In the genomic region with DNA sequence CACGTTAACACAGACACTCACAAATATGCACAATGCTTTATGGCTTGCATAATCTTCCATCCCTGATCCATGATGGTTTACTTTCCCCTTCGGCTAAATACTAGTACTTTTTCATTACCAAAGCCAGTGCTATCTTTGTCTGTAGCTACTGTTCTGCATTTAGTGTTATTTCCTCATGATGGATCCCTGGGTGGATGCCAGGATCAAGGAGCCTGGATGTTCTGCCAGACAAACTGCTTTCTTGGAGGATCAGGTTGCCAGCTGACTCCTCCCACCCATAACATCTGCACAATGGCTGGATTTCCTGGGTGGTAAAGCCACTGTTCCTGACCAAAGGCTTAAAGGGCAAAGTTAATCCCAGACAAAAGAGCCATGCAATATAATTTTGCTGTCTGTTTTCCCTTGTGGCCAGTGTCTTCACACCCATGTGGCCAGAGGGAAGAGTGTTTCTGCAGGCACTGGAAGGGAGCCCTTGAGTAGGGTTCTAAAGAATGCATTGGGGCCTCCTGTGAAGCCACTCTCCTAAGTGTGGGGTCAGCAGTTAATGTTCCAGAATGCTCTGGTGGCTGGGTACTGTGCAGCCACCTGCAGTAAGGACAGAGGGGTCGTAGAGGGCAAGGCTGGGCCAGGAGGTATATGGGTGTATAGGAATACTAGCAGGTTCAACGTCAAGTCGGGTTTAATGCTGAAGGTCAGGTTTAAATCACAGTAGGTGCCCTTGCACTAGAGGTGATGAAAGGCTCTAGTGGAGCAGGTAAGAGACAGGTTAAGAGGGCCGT, we compare ENCODE assay signal across 14 mouse cellular contexts. TPM values are rescaled to one million over a fixed set of nuclear protein-coding genes. Genes with fewer than 3 reads are reported as not detected.
DNase-seq lines count a peak whose midpoint lies in the region; ATAC-seq and TF ChIP-seq lines count a peak whose summit lies in the region.
"Had no signal": no experiment of that assay in that cellular context is flagged by ENCODE, and none has a peak within 500 bp of the region (broad histone marks: within the 10 kb centered on the region; RNA-seq: fewer than 3 reads in every experiment).

No protein-coding gene starts in this region.

- H3K4me1 ChIP-seq in megakaryocyte, embryonic 14.5 days, result no peaks in the 10 kb centered on the region
- peaks cover 27% of the 10 kb centered on the region for H3K4me1 ChIP-seq in cortical plate, adult 2 months (ENCODE audit: control insufficient read depth, insufficient read depth, low read length)
- H3K4me1 ChIP-seq in stomach, postnatal 0 days (replicated peaks; ENCODE audit: control insufficient read depth, insufficient read depth), result no peaks in the 10 kb centered on the region
- H3K4me1 ChIP-seq: hindbrain, embryonic 15.5 days; liver, embryonic 12.5 days had no signal

- WGBS in stomach, postnatal 0 days, result 54% methylated on average over 6 of the region's 6 CpGs

- ATAC-seq in megakaryocyte, adult 5-6 weeks (ENCODE audit: poor library complexity, severe bottlenecking), result no peak
- no peak for ATAC-seq in stomach, postnatal 0 days (ENCODE audit: low FRiP score, low TSS enrichment)
- ATAC-seq: liver, embryonic 12.5 days had no signal

- no peak for TF ChIP-seq POLR2A in cortical plate, adult 2 months (IDR thresholded peaks at IDR 0.05; ENCODE audit: extremely low read depth, insufficient read depth, low read length)

- peak; percentile 4 for DNase-seq in kidney, adult 9 months
- no peak for DNase-seq in kidney, postnatal 14 days
- DNase-seq in lung, postnatal 36 days, result peak; percentile 62
- no peak for DNase-seq in stomach, postnatal 0 days (ENCODE audit: low spot score)
- DNase-seq: cerebellum, adult 9-11 months; thymus, adult 18-20 months had no signal

- H3K9ac ChIP-seq in stomach, postnatal 0 days (ENCODE audit: low read length), result no peak overlapping the region
- H3K9ac ChIP-seq: hindbrain, embryonic 15.5 days; liver, embryonic 12.5 days had no signal

- peaks cover 44% of the 10 kb centered on the region for H3K27me3 ChIP-seq in megakaryocyte, embryonic 14.5 days (replicated peaks)
- no peaks in the 10 kb centered on the region for H3K27me3 ChIP-seq in stomach, postnatal 0 days (ENCODE audit: control insufficient read depth, insufficient read depth, low read length)
- H3K27me3 ChIP-seq: hindbrain, embryonic 15.5 days; liver, embryonic 12.5 days had no signal

- no peaks in the 10 kb centered on the region for H3K36me3 ChIP-seq in megakaryocyte, embryonic 14.5 days (replicated peaks; ENCODE audit: low read length)
- no peaks in the 10 kb centered on the region for H3K36me3 ChIP-seq in stomach, postnatal 0 days (ENCODE audit: control insufficient read depth, insufficient read depth, low read length)
- H3K36me3 ChIP-seq: hindbrain, embryonic 15.5 days; liver, embryonic 12.5 days had no signal

- H3K4me2 ChIP-seq in stomach, postnatal 0 days (replicated peaks; ENCODE audit: low read depth), result no peak overlapping the region
- H3K4me2 ChIP-seq: hindbrain, embryonic 15.5 days; liver, embryonic 12.5 days; midbrain, embryonic 11.5 days had no signal

- peak overlapping the region; percentile 1 for H3K4me3 ChIP-seq in megakaryocyte, embryonic 14.5 days (replicated peaks)
- no peak overlapping the region for H3K4me3 ChIP-seq in cortical plate, adult 2 months (ENCODE audit: insufficient read depth, low read length)
- no peak overlapping the region for H3K4me3 ChIP-seq in stomach, postnatal 0 days (ENCODE audit: low read depth, low read length)
- H3K4me3 ChIP-seq: hindbrain, embryonic 15.5 days; liver, embryonic 12.5 days had no signal

- TF ChIP-seq EP300 in stomach, postnatal 0 days (optimal IDR thresholded peaks at IDR 0.05), result no peak

- TF ChIP-seq CTCF in cortical plate, adult 2 months (IDR thresholded peaks at IDR 0.05; ENCODE audit: extremely low read depth, insufficient read depth, low read length), result no peak
- TF ChIP-seq CTCF in stomach, postnatal 0 days (IDR thresholded peaks at IDR 0.05; ENCODE audit: low read depth), result no peak

- H3K9me3 ChIP-seq in megakaryocyte, embryonic 14.5 days, result no peaks in the 10 kb centered on the region
- H3K9me3 ChIP-seq in stomach, postnatal 0 days (ENCODE audit: control insufficient read depth, low read length), result no peaks in the 10 kb centered on the region
- H3K9me3 ChIP-seq: hindbrain, embryonic 15.5 days; liver, embryonic 12.5 days had no signal

- H3K27ac ChIP-seq in cortical plate, adult 2 months (ENCODE audit: insufficient read depth, low read length), result peak overlapping the region; percentile 96
- H3K27ac ChIP-seq in stomach, postnatal 0 days (replicated peaks), result no peak overlapping the region
- H3K27ac ChIP-seq: hindbrain, embryonic 15.5 days; liver, embryonic 12.5 days had no signal

RNA-seq across cellular contexts. Expression of a gene that starts 15.7 kb away (rescaled TPM):
- polyA plus RNA-seq in megakaryocyte, embryonic 14.5 days (2012; ENCODE audit: insufficient read depth, low replicate concordance), result not detected in 2 replicates
- not detected in 2 replicates for total RNA-seq in megakaryocyte, adult 5-6 weeks (2015)
- not detected in 2 replicates for total RNA-seq in megakaryocyte, adult 5-6 weeks (2017)
- polyA plus RNA-seq in cortical plate, adult 2 months (2012; rRNA removed), result 170 and 186 TPM in 2 replicates
- polyA plus RNA-seq in stomach, postnatal 0 days (2015; fragmentation: Nextera tagmentation; extraction: Ambion mirVana), result 0.50 and 0.52 TPM in 2 replicates
- total RNA-seq: CH12.LX had no signal

RNA-seq across cellular contexts. Expression of a gene that starts 44.3 kb away (rescaled TPM):
- polyA plus RNA-seq in megakaryocyte, embryonic 14.5 days (2012; ENCODE audit: insufficient read depth, low replicate concordance), result 1.1 TPM in 1 of 2 replicates, not detected in the other
- 0.82 TPM in 1 of 2 replicates, not detected in the other for total RNA-seq in megakaryocyte, adult 5-6 weeks (2015)
- not detected in 2 replicates for total RNA-seq in megakaryocyte, adult 5-6 weeks (2017)
- 1.8 TPM in 2 replicates for polyA plus RNA-seq in cortical plate, adult 2 months (2012; rRNA removed)
- 156 and 169 TPM in 2 replicates for polyA plus RNA-seq in stomach, postnatal 0 days (2015; fragmentation: Nextera tagmentation; extraction: Ambion mirVana)

RNA-seq across cellular contexts. Expression of a gene that starts 51.6 kb away (rescaled TPM):
- polyA plus RNA-seq in megakaryocyte, embryonic 14.5 days (2012; ENCODE audit: insufficient read depth, low replicate concordance), result not detected in 2 replicates
- not detected in 2 replicates for total RNA-seq in megakaryocyte, adult 5-6 weeks (2015)
- not detected in 2 replicates for total RNA-seq in megakaryocyte, adult 5-6 weeks (2017)
- polyA plus RNA-seq in cortical plate, adult 2 months (2012; rRNA removed), result 0.31 and 0.34 TPM in 2 replicates
- not detected in 2 replicates for polyA plus RNA-seq in stomach, postnatal 0 days (2015; fragmentation: Nextera tagmentation; extraction: Ambion mirVana)
- total RNA-seq: CH12.LX had no signal
- polyA plus RNA-seq: heart, embryonic 16.5 days; liver, embryonic 12.5 days; midbrain, embryonic 11.5 days had no signal

Comparison
In these comparisons a context has a peak if more than half of its experiments do, and no peak if none do; other contexts are left out.
1. DNase-seq: peak in kidney, adult 9 months (single experiment) and lung, postnatal 36 days (single experiment); none in kidney, postnatal 14 days (single experiment) and stomach, postnatal 0 days (single experiment).
2. RNA of a gene that starts 15.7 kb away (polyA plus RNA-seq): 170 to 186 TPM in cortical plate, adult 2 months; 0.50 to 0.52 TPM in stomach, postnatal 0 days and not detected in megakaryocyte, embryonic 14.5 days; every median in the first group is over 100 times any median in the second.
3. RNA of a gene that starts 44.3 kb away (polyA plus RNA-seq): 156 to 169 TPM in stomach, postnatal 0 days; 1.8 TPM in cortical plate, adult 2 months and 1.1 TPM in megakaryocyte, embryonic 14.5 days; every median in the first group is over 10 times any median in the second.